In the genomic region with DNA sequence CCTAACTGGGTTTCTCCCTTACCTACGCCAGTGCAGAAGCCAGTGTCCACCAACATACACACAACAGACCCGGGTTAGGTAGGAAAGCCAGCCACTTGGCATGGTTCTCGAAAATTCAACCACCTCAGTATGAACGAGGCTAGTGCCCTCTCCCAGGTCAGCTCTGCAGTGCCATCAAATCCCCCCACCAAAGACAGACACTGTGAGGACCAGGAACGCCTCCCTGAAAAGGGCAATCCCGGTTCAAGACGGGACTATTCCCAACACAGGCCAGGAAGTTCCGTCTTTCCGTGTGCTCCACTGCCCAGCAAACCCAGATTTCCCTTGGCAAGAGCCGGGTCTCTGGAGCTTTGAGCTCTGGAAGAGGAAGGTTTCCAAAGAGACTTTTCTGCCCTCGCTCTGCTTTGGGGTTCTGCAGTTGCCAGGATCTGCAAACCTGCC, we compare ENCODE assay signal across 9 mouse cellular contexts. TPM values are rescaled to one million over a fixed set of nuclear protein-coding genes. Genes with fewer than 3 reads are reported as not detected.
DNase-seq lines count a peak whose midpoint lies in the region; ATAC-seq and TF ChIP-seq lines count a peak whose summit lies in the region.
"Had no signal": no experiment of that assay in that cellular context is flagged by ENCODE, and none has a peak within 500 bp of the region (broad histone marks: within the 10 kb centered on the region; RNA-seq: fewer than 3 reads in every experiment).

No protein-coding gene starts in this region.

- H3K27ac ChIP-seq in testis, adult 2 months (ENCODE audit: control insufficient read depth, insufficient read depth, low read depth, low read length), result no peak overlapping the region
- H3K27ac ChIP-seq in hindbrain, embryonic 12.5 days, result peak overlapping the region; percentile 88

- H3K4me3 ChIP-seq in testis, adult 2 months (ENCODE audit: control insufficient read depth, low read depth, low read length), result peak overlapping the region; percentile 64
- H3K4me3 ChIP-seq in hindbrain, embryonic 12.5 days, result peak overlapping the region; percentile 43

- DNase-seq in frontal cortex, postnatal 36 days (ENCODE audit: low spot score in 2 of 2), result no peak
- DNase-seq in testis, postnatal 14 days (ENCODE audit: low spot score), result no peak
- DNase-seq in lung, postnatal 36 days, result peak; percentile 6
- no peak for DNase-seq in left cerebral cortex, postnatal 10 days (ENCODE audit: extremely low spot score in 1 of 2, low spot score in 2 of 2)
- no peak for DNase-seq in left cerebral cortex, adult 8-10 months (ENCODE audit: low spot score in 2 of 2)

- H3K4me1 ChIP-seq in testis, adult 2 months (ENCODE audit: control insufficient read depth, insufficient read depth, low read length), result peaks cover 16% of the 10 kb centered on the region
- H3K4me1 ChIP-seq in hindbrain, embryonic 12.5 days, result peaks cover 17% of the 10 kb centered on the region

- no peaks in the 10 kb centered on the region for H3K9me3 ChIP-seq in hindbrain, embryonic 12.5 days (replicated peaks)

- intact Hi-C loops in left cerebral cortex, postnatal 10 days (cut with DNase I), result loop anchor here (5.0 kb wide), 2 partner anchors 80 to 100 kb away; no protein-coding TSS in a partner anchor

- no peaks in the 10 kb centered on the region for H3K27me3 ChIP-seq in testis, adult 2 months (ENCODE audit: control insufficient read depth, insufficient read depth, low read length)
- no peaks in the 10 kb centered on the region for H3K27me3 ChIP-seq in hindbrain, embryonic 12.5 days

- no peaks in the 10 kb centered on the region for H3K36me3 ChIP-seq in testis, adult 2 months (ENCODE audit: control insufficient read depth, insufficient read depth, low read length)
- H3K36me3 ChIP-seq in hindbrain, embryonic 12.5 days, result no peaks in the 10 kb centered on the region

- H3K9ac ChIP-seq in hindbrain, embryonic 12.5 days, result peak overlapping the region; percentile 71

- WGBS in hindbrain, embryonic 12.5 days, result 18% methylated on average over 11 of the region's 11 CpGs

- H3K4me2 ChIP-seq in hindbrain, embryonic 12.5 days (replicated peaks), result peak overlapping the region; percentile 64

- 0 out of 2 replicates have a peak, but pooled peaks have one; percentile 6 for ATAC-seq in frontal cortex, adult (ENCODE audit: low TSS enrichment)
- peak; percentile 51 for ATAC-seq in hindbrain, embryonic 12.5 days (ENCODE audit: low FRiP score)

- no peak for TF ChIP-seq CTCF in testis, adult 2 months (IDR thresholded peaks at IDR 0.05; ENCODE audit: control insufficient read depth, insufficient read depth, insufficient replicate concordance, low read depth, low read length)

- no peak for TF ChIP-seq POLR2A in testis, adult 2 months (IDR thresholded peaks at IDR 0.05; ENCODE audit: control insufficient read depth, low read depth, low read length)

RNA-seq across cellular contexts. Expression of a gene that starts 0.8 kb away (rescaled TPM):
- 5.6 TPM in 2 replicates for polyA plus RNA-seq in testis, adult 2 months (2012; rRNA removed)
- 5.8 and 6.3 TPM in 2 replicates for polyA plus RNA-seq in hindbrain, embryonic 12.5 days (2016; fragmentation: Nextera tagmentation; extraction: Ambion mirVana)
- total RNA-seq in left cerebral cortex, postnatal 10 days (2021), result 10 to 100 TPM; 24.2 to 24.3 TPM
- 10 to 100 TPM; 24.6 to 30.1 (median 26.5) TPM for total RNA-seq in left cerebral cortex, adult 8-10 months (2022)
- total RNA-seq: CH12.LX had no signal

RNA-seq across cellular contexts. Expression of a gene that starts 15.7 kb away (rescaled TPM):
- polyA plus RNA-seq in testis, adult 2 months (2012; rRNA removed), result 36.8 and 45.7 TPM in 2 replicates
- polyA plus RNA-seq in hindbrain, embryonic 12.5 days (2016; fragmentation: Nextera tagmentation; extraction: Ambion mirVana), result 55.5 and 57.3 TPM in 2 replicates
- 100 to 1,000 TPM; 146 to 151 TPM for total RNA-seq in left cerebral cortex, postnatal 10 days (2021)
- 100 to 1,000 TPM; 113 to 127 (median 121) TPM for total RNA-seq in left cerebral cortex, adult 8-10 months (2022)

RNA-seq across cellular contexts. Expression of a gene that starts 44.8 kb away (rescaled TPM):
- polyA plus RNA-seq in testis, adult 2 months (2012; rRNA removed), result 6.0 and 6.7 TPM in 2 replicates
- polyA plus RNA-seq in hindbrain, embryonic 12.5 days (2016; fragmentation: Nextera tagmentation; extraction: Ambion mirVana), result 62.0 and 68.1 TPM in 2 replicates
- 10 to 100 TPM; 22.3 to 25.1 TPM for total RNA-seq in left cerebral cortex, postnatal 10 days (2021)
- 10 to 100 TPM; 25.9 to 29.9 (median 28.5) TPM for total RNA-seq in left cerebral cortex, adult 8-10 months (2022)
